Mouse (Mus musculus) cerebellum, adult 2 months (tissue): ENCODE results near the gene Brd4. TPM values are rescaled to one million over a fixed set of nuclear protein-coding genes. Genes with fewer than 3 reads are reported as not detected.

Source experiments
- DNase-seq, 2 experiments: peaks; one replicate each; pipeline ENCODE4 v3.0.0; 2021
- H3K27ac ChIP-seq: fragments of 200-500 bp; 2 replicates; pipeline ENCODE4 v1.5.1; 2012; ENCODE audit warnings: low read length, control low read depth, inconsistent platforms; ENCODE audit not compliant: insufficient read depth
- H3K27me3 ChIP-seq: fragments of 200-500 bp; 2 replicates; pipeline ENCODE4 v1.6.1; 2012; ENCODE audit warnings: inconsistent platforms, mild to moderate bottlenecking, low read length, moderate library complexity; ENCODE audit not compliant: control insufficient read depth, insufficient read depth
- H3K4me1 ChIP-seq: fragments of 200-500 bp; 2 replicates; pipeline ENCODE4 v1.6.1; 2011; ENCODE audit warnings: low read length; ENCODE audit not compliant: control insufficient read depth, insufficient read depth
- H3K4me3 ChIP-seq: fragments of 200-500 bp; replicated peaks from 2 replicates; pipeline ENCODE3; 2011; ENCODE audit warnings: mild to moderate bottlenecking, low read depth, low read length, control low read depth; ENCODE audit not compliant: insufficient read depth
- CTCF ChIP-seq: fragments of 200-500 bp; IDR thresholded peaks from 2 replicates; pipeline ENCODE4 v1.5.1; 2011; ENCODE audit warnings: low read depth, mild to moderate bottlenecking, control low read depth, low read length, moderate library complexity, borderline replicate concordance; ENCODE audit not compliant: insufficient read depth
- POLR2A ChIP-seq: fragments of 200-500 bp; IDR thresholded peaks from 2 replicates; pipeline ENCODE4 v1.6.1; 2011; ENCODE audit warnings: low read length, control low read depth, borderline replicate concordance; ENCODE audit not compliant: insufficient read depth
- WGBS: fragments of 180-500 bp; shearing (Covaris S2); methylation state at CpG from one replicate; pipeline ENCODE4 v1.1.7; 2018; 5-methylcytosine and 5-hydroxymethylcytosine counted together
- polyA plus RNA-seq: library from polyadenylated mRNA; depleted of rRNA; stranded (reverse); fragments of >200 nt; gene quantifications from 2 replicates; pipeline ENCODE4 v1.2.3, GENCODE M21; 2012

The Brd4 gene
- polyA plus RNA-seq, 1 experiment: 55.0 TPM

GRCm38 (mm10) chr17:32295160-32295559, 10.6 kb upstream of the Brd4 start:
- 84% methylated on average over 4 of the region's 4 CpGs for WGBS
- Histone ChIP-seq H3K4me1 (no peaks in the 10 kb centered on the region), H3K4me3 (no peak overlapping the region), H3K27ac (no peak overlapping the region), H3K27me3 (no peaks in the 10 kb centered on the region)
- TF ChIP-seq CTCF: no peak
- no peak for DNase-seq

DNA sequence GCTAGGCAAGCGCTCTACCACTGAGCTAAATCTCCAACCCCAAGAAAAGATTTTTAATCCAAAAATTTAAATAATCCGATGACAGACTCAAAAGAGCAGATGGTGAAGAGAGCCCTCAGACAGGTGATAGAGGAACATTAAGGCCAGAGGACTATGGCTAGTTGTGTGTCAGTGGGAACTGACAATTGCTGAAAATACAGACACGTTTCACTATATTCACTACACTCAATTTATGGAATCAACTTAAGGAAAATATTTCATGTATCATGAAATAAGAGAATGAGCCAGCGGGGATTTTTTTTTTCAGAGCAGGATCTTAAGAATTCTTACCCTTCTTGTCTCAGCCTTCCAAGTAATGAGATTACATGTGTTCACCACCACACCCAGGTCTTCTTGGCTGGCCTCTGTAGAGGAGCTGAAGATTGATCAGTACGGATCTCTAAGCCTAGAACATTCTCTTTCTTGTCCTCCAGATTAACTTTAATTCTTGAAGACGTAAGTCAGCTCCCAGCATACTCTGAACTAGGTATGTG, 682 bp upstream of the Brd4 start:
- 34% methylated on average over 6 of the region's 6 CpGs for WGBS
- DNase-seq: no peak
- peaks cover 2% of the 10 kb centered on the region; the same call in 1 of the 2 replicates for H3K4me1 ChIP-seq
- H3K27me3 ChIP-seq: no peaks in the 10 kb centered on the region
- TF ChIP-seq POLR2A (no peak), CTCF (no peak)
- peak overlapping the region; percentile 91 for H3K4me3 ChIP-seq
- peak overlapping the region; percentile 99 for H3K27ac ChIP-seq

- peak in 1 of 2 experiments; percentile 69 for DNase-seq
- under 1% methylated on average over 32 of the region's 41 CpGs for WGBS
- peaks cover 8% of the 10 kb centered on the region for H3K4me1 ChIP-seq
- TF ChIP-seq CTCF (no peak), POLR2A (no peak)
- H3K4me3 ChIP-seq: peak overlapping the region; percentile 91
- H3K27ac ChIP-seq: peak overlapping the region; percentile 99
- H3K27me3 ChIP-seq: no peaks in the 10 kb centered on the region
Observed at GRCm38 (mm10) chr17:32283771-32284221, 726 bp downstream of the Brd4 start.

- TF ChIP-seq CTCF: no peak
- TF ChIP-seq POLR2A: no peak
- Histone ChIP-seq H3K4me1 (peaks cover 9% of the 10 kb centered on the region), H3K27me3 (no peaks in the 10 kb centered on the region), H3K27ac (peak overlapping the region; percentile 79), H3K4me3 (peak overlapping the region; percentile 91)
- 7% methylated on average over 7 of the region's 7 CpGs for WGBS
- peak in 1 of 2 experiments; percentile 21 for DNase-seq
Observed at GRCm38 (mm10) chr17:32283341-32283740, 1.2 kb downstream of the Brd4 start.

DNA sequence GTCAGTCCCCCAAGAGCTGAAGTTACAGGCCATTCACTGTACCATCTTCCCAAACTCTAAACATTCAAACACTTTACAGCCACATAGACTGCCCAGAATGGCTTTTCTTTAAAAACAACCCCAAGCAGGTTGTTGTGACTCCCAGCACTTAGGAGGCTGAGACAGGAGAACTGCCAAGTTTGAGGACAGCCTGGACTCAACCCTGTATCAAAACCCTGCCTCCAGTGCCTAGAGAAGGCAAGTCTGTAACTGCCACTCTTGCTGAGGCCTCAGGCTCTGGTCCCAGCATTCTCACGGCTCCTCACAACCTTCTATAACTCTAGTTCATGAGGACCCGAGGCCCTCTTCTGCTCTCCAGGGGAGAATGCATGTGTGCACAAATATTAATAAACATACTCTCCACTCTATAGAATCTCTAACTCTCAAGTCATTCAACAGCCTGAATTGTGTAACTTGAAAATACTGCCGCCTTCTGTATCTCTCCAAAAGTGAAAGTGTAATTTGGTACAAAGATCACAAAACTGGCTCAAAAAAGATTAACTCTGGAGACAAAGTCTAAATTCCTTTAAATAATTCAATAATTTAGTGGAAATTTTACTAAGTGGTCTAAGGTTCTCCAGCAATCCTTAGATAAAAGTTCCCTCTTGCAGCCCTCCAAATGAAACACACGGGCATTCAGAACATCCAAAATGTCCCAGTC, 2.8 kb downstream of the Brd4 start:
- H3K27me3 ChIP-seq: no peaks in the 10 kb centered on the region
- no peak for DNase-seq
- peaks cover 9% of the 10 kb centered on the region for H3K4me1 ChIP-seq
- H3K4me3 ChIP-seq: no peak overlapping the region
- no peak overlapping the region for H3K27ac ChIP-seq
- no peak for TF ChIP-seq CTCF
- no peak for TF ChIP-seq POLR2A
- 51% methylated on average over 4 of the region's 4 CpGs for WGBS

DNA sequence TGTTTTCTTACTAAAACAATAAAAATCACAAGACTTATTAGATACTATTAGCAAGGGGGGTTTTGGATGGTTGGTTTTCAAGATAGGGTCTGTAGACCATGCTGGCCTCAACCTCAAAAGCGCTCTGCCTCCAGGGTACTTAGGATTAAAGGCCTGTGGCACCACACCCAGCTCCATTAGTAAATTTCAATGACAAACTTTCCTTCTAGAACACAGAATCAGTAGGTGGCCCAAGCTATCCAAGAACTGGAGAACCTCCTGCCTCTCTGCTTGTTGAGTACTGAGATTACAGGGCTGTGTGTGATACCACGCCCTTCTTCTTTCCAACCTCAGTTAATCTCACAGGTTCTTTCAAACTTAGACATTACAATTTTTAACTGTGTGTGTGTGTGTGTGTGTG, 3.4 kb downstream of the Brd4 start:
- TF ChIP-seq CTCF (no peak), POLR2A (no peak)
- Histone ChIP-seq H3K4me1 (peaks cover 9% of the 10 kb centered on the region), H3K4me3 (no peak overlapping the region), H3K27ac (no peak overlapping the region), H3K27me3 (no peaks in the 10 kb centered on the region)
- DNase-seq: no peak
- WGBS: 93% methylated on average over 2 of the region's 2 CpGs

DNA sequence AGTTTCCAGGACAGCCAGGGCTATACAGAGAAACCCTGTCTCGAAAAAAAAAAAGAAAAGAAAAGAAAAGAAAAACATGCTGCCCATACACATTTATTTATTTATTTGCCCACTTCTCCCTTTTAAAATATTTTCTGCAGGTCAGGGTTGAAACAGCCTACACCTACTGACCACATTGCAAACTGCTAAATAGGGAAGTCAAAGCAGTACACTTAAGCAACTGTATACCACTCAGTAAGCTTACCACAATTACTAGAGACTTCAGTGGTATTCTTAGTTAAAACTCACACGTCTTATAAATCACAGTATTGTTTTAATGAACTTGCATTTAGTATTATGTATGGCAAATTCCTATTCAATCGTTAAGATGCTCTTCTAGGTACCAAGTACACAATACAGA, 3.9 kb downstream of the Brd4 start:
- WGBS: 77% methylated on average over 3 of the region's 3 CpGs
- Histone ChIP-seq H3K27ac (no peak overlapping the region), H3K4me3 (no peak overlapping the region), H3K4me1 (peaks cover 9% of the 10 kb centered on the region), H3K27me3 (no peaks in the 10 kb centered on the region)
- no peak for TF ChIP-seq CTCF
- no peak for TF ChIP-seq POLR2A
- no peak for DNase-seq

- Histone ChIP-seq H3K27me3 (no peaks in the 10 kb centered on the region), H3K4me1 (peaks cover 9% of the 10 kb centered on the region), H3K27ac (no peak overlapping the region), H3K4me3 (no peak overlapping the region)
- DNase-seq: no peak
- 79% methylated on average over 1 of the region's 1 CpGs for WGBS
- TF ChIP-seq CTCF: no peak
- TF ChIP-seq POLR2A: no peak
Observed at GRCm38 (mm10) chr17:32277201-32277600, 7.3 kb downstream of the Brd4 start.

GRCm38 (mm10) chr17:32275568-32275967, 9.0 kb downstream of the Brd4 start:
- peaks cover 6% of the 10 kb centered on the region for H3K4me1 ChIP-seq
- H3K4me3 ChIP-seq: no peak overlapping the region
- 81% methylated on average over 3 of the region's 3 CpGs for WGBS
- no peak for TF ChIP-seq POLR2A
- DNase-seq: no peak
- no peak overlapping the region for H3K27ac ChIP-seq
- H3K27me3 ChIP-seq: no peaks in the 10 kb centered on the region
